Mouse (Mus musculus) forebrain, embryonic 12.5 days (tissue): ENCODE measurements around the gene Gm13272. TPM values are rescaled to one million over a fixed set of nuclear protein-coding genes. Genes with fewer than 3 reads are reported as not detected.
"Not testable (repeated sequence)": the region's sequence is repeated elsewhere in the genome, so short reads cannot be mapped to it uniquely, and the experiment has no call there.

Experiments
- ATAC-seq: fragments of 200-750 bp; cut with Nextera tagmentation; 2 replicates; pipeline ENCODE4 v1.8.0; 2017; ENCODE audit warnings: moderate TSS enrichment; ENCODE audit not compliant: low FRiP score
- H3K27ac ChIP-seq: fragments of 300-500 bp; sonication (generic); 2 replicates; pipeline ENCODE4 v1.5.1; 2016; ENCODE audit warnings: mild to moderate bottlenecking
- H3K27me3 ChIP-seq: fragments of 300-500 bp; sonication (generic); 2 replicates; pipeline ENCODE4 v1.6.1; 2016; ENCODE audit warnings: mild to moderate bottlenecking
- H3K36me3 ChIP-seq: fragments of 300-500 bp; sonication (generic); replicated peaks from 2 replicates; pipeline ENCODE4 v1.6.1; 2016; ENCODE audit warnings: mild to moderate bottlenecking
- H3K4me1 ChIP-seq: fragments of 300-500 bp; sonication (generic); 2 replicates; pipeline ENCODE4 v1.6.1; 2016
- H3K4me2 ChIP-seq: fragments of 300-500 bp; sonication (generic); 2 replicates; pipeline ENCODE4 v1.6.1; 2016; ENCODE audit warnings: mild to moderate bottlenecking, moderate library complexity
- H3K4me3 ChIP-seq: fragments of 300-500 bp; sonication (generic); replicated peaks from 2 replicates; pipeline ENCODE4 v1.5.1; 2016; ENCODE audit warnings: mild to moderate bottlenecking
- H3K9ac ChIP-seq: fragments of 300-500 bp; sonication (generic); 2 replicates; pipeline ENCODE4 v1.6.1; 2016; ENCODE audit warnings: mild to moderate bottlenecking
- H3K9me3 ChIP-seq: fragments of 300-500 bp; sonication (generic); 2 replicates; pipeline ENCODE4 v1.6.1; 2016
- WGBS: fragments of 180-500 bp; shearing (Covaris S2); methylation state at CpG from one replicate; pipeline ENCODE4 v1.1.7; 2016; 5-methylcytosine and 5-hydroxymethylcytosine counted together
- polyA plus RNA-seq: library from polyadenylated mRNA; unstranded; fragments of >200 nt; fragmentation: Nextera tagmentation; extraction: Ambion mirVana; gene quantifications from 2 replicates; pipeline ENCODE4 v1.2.1, GENCODE M21; 2016

Gm13272 gene
- polyA plus RNA-seq, 1 experiment from 2014 or later, result not detected

GRCm38 (mm10) chr4:88793936-88794675 lies 14.5 kb downstream of the Gm13272 start, which contains the start of gene Gm13275:
Gene Gm13275, plus strand, starts transcription at chr4:88794487.
- not testable (repeated sequence) for H3K36me3 ChIP-seq, H3K4me1 ChIP-seq, H3K4me3 ChIP-seq, ATAC-seq, H3K4me2 ChIP-seq, H3K27ac ChIP-seq, H3K27me3 ChIP-seq, H3K9me3 ChIP-seq, H3K9ac ChIP-seq
- WGBS, result 3% methylated on average over 8 of the region's 52 CpGs

GRCm38 (mm10) chr4:88797097-88797496 lies 17.4 kb downstream of the Gm13272 start, which contains the start of gene Gm13279:
Gene Gm13279, plus strand, starts transcription at chr4:88797397.
- not testable (repeated sequence) for H3K36me3 ChIP-seq, H3K27me3 ChIP-seq, H3K9me3 ChIP-seq, H3K4me3 ChIP-seq, H3K4me2 ChIP-seq, H3K27ac ChIP-seq, H3K4me1 ChIP-seq, H3K9ac ChIP-seq, ATAC-seq
- no CpG with 5 or more reads among the region's 28 CpGs for WGBS

GRCm38 (mm10) chr4:88799365-88799764 lies 19.7 kb downstream of the Gm13272 start, which contains the start of gene Gm13285:
Gene Gm13285, plus strand, starts transcription at chr4:88799665.
- H3K27me3 ChIP-seq, H3K4me1 ChIP-seq, H3K4me2 ChIP-seq, H3K9me3 ChIP-seq, H3K36me3 ChIP-seq, H3K27ac ChIP-seq, H3K4me3 ChIP-seq, H3K9ac ChIP-seq, ATAC-seq: not testable (repeated sequence)
- WGBS, result 11% methylated on average over 5 of the region's 7 CpGs

- H3K9me3 ChIP-seq, H3K4me1 ChIP-seq, H3K27me3 ChIP-seq, H3K4me3 ChIP-seq, H3K27ac ChIP-seq, H3K9ac ChIP-seq, H3K4me2 ChIP-seq, ATAC-seq, H3K36me3 ChIP-seq: not testable (repeated sequence)
- WGBS, result no CpG with 5 or more reads among the region's 29 CpGs
Measured at GRCm38 (mm10) chr4:88802954-88803353, 23.3 kb downstream of the Gm13272 start, which contains the start of gene Gm13287. Gene Gm13287, plus strand, starts transcription at chr4:88803254.

GRCm38 (mm10) chr4:88805231-88805630 lies 25.6 kb downstream of the Gm13272 start, which contains the start of gene Gm13288:
Gene Gm13288, plus strand, starts transcription at chr4:88805531.
- WGBS, result no CpG with 5 or more reads among the region's 8 CpGs
- ATAC-seq, H3K9ac ChIP-seq, H3K4me1 ChIP-seq, H3K9me3 ChIP-seq, H3K36me3 ChIP-seq, H3K27ac ChIP-seq, H3K27me3 ChIP-seq: not testable (repeated sequence)
- Histone ChIP-seq H3K4me2 (peak within 1 kb of the TSS; percentile 44; the same call in 1 of the 2 replicates), H3K4me3 (peak within 1 kb of the TSS; percentile 26)

- H3K36me3 ChIP-seq, H3K9me3 ChIP-seq, H3K27me3 ChIP-seq, ATAC-seq, H3K4me1 ChIP-seq, H3K9ac ChIP-seq, H3K27ac ChIP-seq: not testable (repeated sequence)
- Histone ChIP-seq H3K4me2 (peak overlapping the region; percentile 44; the same call in 1 of the 2 replicates), H3K4me3 (peak overlapping the region; percentile 26)
- WGBS, result 0% methylated on average over 6 of the region's 34 CpGs
Measured at GRCm38 (mm10) chr4:88805761-88806160, 26.1 kb downstream of the Gm13272 start.

- H3K9ac ChIP-seq, result no peak within 1 kb of the TSS
- H3K4me2 ChIP-seq, result no peak within 1 kb of the TSS
- no peaks in the 10 kb centered on the region for H3K36me3 ChIP-seq
- WGBS, result 64% methylated on average over 3 of the region's 3 CpGs
- H3K27ac ChIP-seq, result no peak within 1 kb of the TSS
- 0 out of 2 replicates have a peak, but pooled peaks cover 4% of the 10 kb centered on the region for H3K27me3 ChIP-seq
- no peak within 1 kb of the TSS for H3K4me3 ChIP-seq
- no peaks in the 10 kb centered on the region for H3K4me1 ChIP-seq
- no peaks in the 10 kb centered on the region for H3K9me3 ChIP-seq
- ATAC-seq, result no peak
Measured at GRCm38 (mm10) chr4:88815928-88816327, 36.3 kb downstream of the Gm13272 start, which contains the start of gene Ifna7. Gene Ifna7, plus strand, starts transcription at chr4:88816228.

- no peaks in the 10 kb centered on the region for H3K9me3 ChIP-seq
- no peaks in the 10 kb centered on the region for H3K4me1 ChIP-seq
- H3K4me3 ChIP-seq, result no peak within 1 kb of the TSS
- H3K36me3 ChIP-seq, result no peaks in the 10 kb centered on the region
- 88% methylated on average over 1 of the region's 1 CpGs for WGBS
- H3K27me3 ChIP-seq, result 0 out of 2 replicates have a peak, but pooled peaks cover 2% of the 10 kb centered on the region
- no peak within 1 kb of the TSS for H3K9ac ChIP-seq
- H3K4me2 ChIP-seq, result no peak within 1 kb of the TSS
- no peak for ATAC-seq
- no peak within 1 kb of the TSS for H3K27ac ChIP-seq
Measured at GRCm38 (mm10) chr4:88819659-88820058, 40.0 kb downstream of the Gm13272 start, which contains the start of gene Ifna11. Gene Ifna11, plus strand, starts transcription at chr4:88819959.

GRCm38 (mm10) chr4:88822995-88823394 lies 43.3 kb downstream of the Gm13272 start:
- ATAC-seq, result no peak
- Histone ChIP-seq H3K9ac (no peak overlapping the region), H3K4me3 (no peak overlapping the region), H3K9me3 (no peaks in the 10 kb centered on the region), H3K36me3 (no peaks in the 10 kb centered on the region), H3K4me2 (no peak overlapping the region), H3K4me1 (no peaks in the 10 kb centered on the region), H3K27me3 (no peaks in the 10 kb centered on the region), H3K27ac (no peak overlapping the region)
- WGBS, result 28% methylated on average over 4 of the region's 4 CpGs

- ATAC-seq, H3K9ac ChIP-seq, H3K36me3 ChIP-seq, H3K4me1 ChIP-seq, H3K4me2 ChIP-seq, H3K9me3 ChIP-seq, H3K27me3 ChIP-seq, H3K27ac ChIP-seq, H3K4me3 ChIP-seq: not testable (repeated sequence)
Measured at GRCm38 (mm10) chr4:88827116-88827515, 47.5 kb downstream of the Gm13272 start, which contains the start of gene Ifna6. Gene Ifna6, plus strand, starts transcription at chr4:88827416.
